Mouse (Mus musculus): ENCODE data around the gene Hnf4a. TPM values are rescaled to one million over a fixed set of nuclear protein-coding genes. Genes with fewer than 3 reads are reported as not detected.
"Not testable (repeated sequence)": the region's sequence is repeated elsewhere in the genome, so short reads cannot be mapped to it uniquely, and the experiment has no call there.

Gene Hnf4a
- polyA plus RNA-seq, 1 experiment from 2014 or later: 21.6 TPM

- DNase-seq (ENCODE audit: low spot score) (no peak), ATAC-seq (replicated peaks; ENCODE audit: low FRiP score, low read depth) (no peak)
- TF ChIP-seq CTCF (IDR thresholded peaks at IDR 0.05; ENCODE audit: low read depth): no peak
- Histone ChIP-seq H3K9ac (ENCODE audit: low read depth, low read length) (no peak overlapping the region), H3K4me1 (replicated peaks; ENCODE audit: insufficient read depth, low read length) (no peaks in the 10 kb centered on the region), H3K9me3 (replicated peaks; ENCODE audit: low read length) (no peaks in the 10 kb centered on the region), H3K36me3 (ENCODE audit: insufficient read depth, low read length) (peaks cover 63% of the 10 kb centered on the region), H3K4me2 (ENCODE audit: low read length) (no peak overlapping the region), H3K4me3 (replicated peaks; ENCODE audit: low read depth, low read length) (no peak overlapping the region), H3K27ac (no peak overlapping the region), H3K27me3 (ENCODE audit: insufficient read depth, low read length) (no peaks in the 10 kb centered on the region)
- 86% methylated on average over 3 of the region's 3 CpGs for WGBS
Observed at GRCm38 (mm10) chr2:163616652-163617227, 110.1 kb downstream of the Hnf4a start.

GRCm38 (mm10) chr2:163617232-163617863, 110.7 kb downstream of the Hnf4a start:
- ATAC-seq (replicated peaks; ENCODE audit: low FRiP score, low read depth) (no peak), DNase-seq (ENCODE audit: low spot score) (no peak)
- TF ChIP-seq CTCF (IDR thresholded peaks at IDR 0.05; ENCODE audit: low read depth): no peak
- no peak overlapping the region for H3K9ac ChIP-seq (ENCODE audit: low read depth, low read length)
- no peaks in the 10 kb centered on the region for H3K9me3 ChIP-seq (replicated peaks; ENCODE audit: low read length)
- no peak overlapping the region for H3K4me2 ChIP-seq (ENCODE audit: low read length)
- H3K36me3 ChIP-seq (ENCODE audit: insufficient read depth, low read length): peaks cover 59% of the 10 kb centered on the region
- 89% methylated on average over 3 of the region's 3 CpGs for WGBS
- H3K4me1 ChIP-seq (replicated peaks; ENCODE audit: insufficient read depth, low read length): no peaks in the 10 kb centered on the region
- no peak overlapping the region for H3K27ac ChIP-seq
- no peaks in the 10 kb centered on the region for H3K27me3 ChIP-seq (ENCODE audit: insufficient read depth, low read length)
- H3K4me3 ChIP-seq (replicated peaks; ENCODE audit: low read depth, low read length): no peak overlapping the region

- Histone ChIP-seq H3K9me3 (replicated peaks; ENCODE audit: low read length) (no peaks in the 10 kb centered on the region), H3K4me2 (ENCODE audit: low read length) (no peak overlapping the region), H3K27me3 (ENCODE audit: insufficient read depth, low read length) (no peaks in the 10 kb centered on the region), H3K4me3 (replicated peaks; ENCODE audit: low read depth, low read length) (no peak overlapping the region), H3K36me3 (ENCODE audit: insufficient read depth, low read length) (peaks cover 58% of the 10 kb centered on the region), H3K4me1 (replicated peaks; ENCODE audit: insufficient read depth, low read length) (no peaks in the 10 kb centered on the region), H3K9ac (ENCODE audit: low read depth, low read length) (no peak overlapping the region), H3K27ac (no peak overlapping the region)
- TF ChIP-seq CTCF (IDR thresholded peaks at IDR 0.05; ENCODE audit: low read depth): no peak
- 95% methylated on average over 4 of the region's 4 CpGs for WGBS
- DNase-seq (ENCODE audit: low spot score) (no peak), ATAC-seq (replicated peaks; ENCODE audit: low FRiP score, low read depth) (no peak)
Observed at GRCm38 (mm10) chr2:163617874-163618273, 111.3 kb downstream of the Hnf4a start.

- Histone ChIP-seq H3K9me3 (replicated peaks; ENCODE audit: low read length) (no peaks in the 10 kb centered on the region), H3K27me3 (ENCODE audit: insufficient read depth, low read length) (no peaks in the 10 kb centered on the region), H3K27ac (no peak overlapping the region), H3K36me3 (ENCODE audit: insufficient read depth, low read length) (peaks cover 42% of the 10 kb centered on the region), H3K4me1 (replicated peaks; ENCODE audit: insufficient read depth, low read length) (no peaks in the 10 kb centered on the region), H3K4me3 (replicated peaks; ENCODE audit: low read depth, low read length) (no peak overlapping the region), H3K9ac (ENCODE audit: low read depth, low read length) (no peak overlapping the region), H3K4me2 (ENCODE audit: low read length) (no peak overlapping the region)
- TF ChIP-seq CTCF (IDR thresholded peaks at IDR 0.05; ENCODE audit: low read depth): no peak
- DNase-seq (ENCODE audit: low spot score): no peak
- 85% methylated on average over 8 of the region's 8 CpGs for WGBS
- ATAC-seq (replicated peaks; ENCODE audit: low FRiP score, low read depth): no peak
Observed at GRCm38 (mm10) chr2:163620451-163620850, 113.8 kb downstream of the Hnf4a start.

- H3K36me3 ChIP-seq (ENCODE audit: insufficient read depth, low read length): peaks cover 42% of the 10 kb centered on the region
- not testable (repeated sequence) for H3K4me1 ChIP-seq (replicated peaks; ENCODE audit: insufficient read depth, low read length); H3K4me3 ChIP-seq (replicated peaks; ENCODE audit: low read depth, low read length); H3K4me2 ChIP-seq (ENCODE audit: low read length); H3K27ac ChIP-seq; H3K9me3 ChIP-seq (replicated peaks; ENCODE audit: low read length); H3K9ac ChIP-seq (ENCODE audit: low read depth, low read length); H3K27me3 ChIP-seq (ENCODE audit: insufficient read depth, low read length); ATAC-seq (replicated peaks; ENCODE audit: low FRiP score, low read depth); DNase-seq (ENCODE audit: low spot score)
- WGBS: 91% methylated on average over 3 of the region's 3 CpGs
Observed at GRCm38 (mm10) chr2:163621401-163621800, 114.8 kb downstream of the Hnf4a start.

Other genes starting within 250 kb of the Hnf4a start
- gene Jph2, start 108.8 kb upstream of the Hnf4a start, polyA plus RNA-seq (2015; fragmentation: Nextera tagmentation; extraction: Ambion mirVana): 3.4 and 3.5 TPM in 2 replicates
- 74.9 and 78.2 TPM in 2 replicates for gene Oser1, start 82.1 kb upstream of the Hnf4a start, polyA plus RNA-seq (2015; fragmentation: Nextera tagmentation; extraction: Ambion mirVana)
- gene Gdap1l1, start 68.3 kb upstream of the Hnf4a start, polyA plus RNA-seq (2015; fragmentation: Nextera tagmentation; extraction: Ambion mirVana): 0.64 and 0.74 TPM in 2 replicates
- gene Fitm2, start 34.2 kb upstream of the Hnf4a start, polyA plus RNA-seq (2015; fragmentation: Nextera tagmentation; extraction: Ambion mirVana): 10.3 and 10.4 TPM in 2 replicates
- gene R3hdml, start 14.5 kb upstream of the Hnf4a start, polyA plus RNA-seq (2015; fragmentation: Nextera tagmentation; extraction: Ambion mirVana): 27.4 and 29.8 TPM in 2 replicates
- gene Ttpal, start 95.5 kb downstream of the Hnf4a start, polyA plus RNA-seq (2015; fragmentation: Nextera tagmentation; extraction: Ambion mirVana): 18.1 and 19.7 TPM in 2 replicates
- gene Serinc3, start 138.3 kb downstream of the Hnf4a start, polyA plus RNA-seq (2015; fragmentation: Nextera tagmentation; extraction: Ambion mirVana): 66.6 and 72.5 TPM in 2 replicates
- gene Pkig, start 151.6 kb downstream of the Hnf4a start, polyA plus RNA-seq (2015; fragmentation: Nextera tagmentation; extraction: Ambion mirVana): 179 and 198 TPM in 2 replicates
- gene Ada, start 243.4 kb downstream of the Hnf4a start, polyA plus RNA-seq (2015; fragmentation: Nextera tagmentation; extraction: Ambion mirVana): 7.7 and 9.8 TPM in 2 replicates

Measured in kidney, postnatal 0 days (tissue).